Mouse (Mus musculus) gastrocnemius, postnatal 14 days (tissue): ENCODE measurements around the gene Scn2a. TPM values are rescaled to one million over a fixed set of nuclear protein-coding genes. Genes with fewer than 3 reads are reported as not detected.
"Not testable (repeated sequence)": the region's sequence is repeated elsewhere in the genome, so short reads cannot be mapped to it uniquely, and the experiment has no call there.

ENCODE experiments used
- DNase-seq: peaks from one replicate; pipeline ENCODE4 v3.0.0; 2021; ENCODE audit warnings: mixed read lengths
- intact Hi-C: fragments of 180-260 bp; cut with DNase I; formaldehyde crosslinking; loops from one replicate; pipeline ENCODE4 v1.15.1; 2025; ENCODE audit warnings: low total_unique reads
- total RNA-seq, 2 experiments: library from RNA; stranded (reverse); gene quantifications; 2 replicates each; pipeline ENCODE4 v1.2.3; 2021

Scn2a gene
- total RNA-seq, 2 experiments from 2014 or later = 0.55 to 0.94 TPM

- intact Hi-C loops = no loop called here
- no peak for DNase-seq
Observed at GRCm38 (mm10) chr2:65690456-65691184, 70.0 kb downstream of the Scn2a start.

GRCm38 (mm10) chr2:65694485-65694884 is 73.9 kb downstream of the Scn2a start:
- intact Hi-C loops = no loop called here
- DNase-seq = no peak

- DNase-seq = no peak
- intact Hi-C loops = no loop called here
Observed at GRCm38 (mm10) chr2:65695061-65695460, 74.5 kb downstream of the Scn2a start.

GRCm38 (mm10) chr2:65700246-65700645 is 79.7 kb downstream of the Scn2a start:
- intact Hi-C loops = no loop called here
- no peak for DNase-seq

- DNase-seq = no peak
- intact Hi-C loops = no loop called here
Observed at GRCm38 (mm10) chr2:65701175-65701574, 80.6 kb downstream of the Scn2a start.

- intact Hi-C loops = no loop called here
- DNase-seq = no peak
Observed at GRCm38 (mm10) chr2:65722219-65722800, 101.7 kb downstream of the Scn2a start.

- no peak for DNase-seq
- intact Hi-C loops = no loop called here
Observed at GRCm38 (mm10) chr2:65745400-65745799, 124.8 kb downstream of the Scn2a start.

GRCm38 (mm10) chr2:65782442-65782841 is 161.9 kb downstream of the Scn2a start:
- no peak for DNase-seq

GRCm38 (mm10) chr2:65783392-65783791 is 162.8 kb downstream of the Scn2a start:
- DNase-seq = no peak
- intact Hi-C loops = no loop called here

More at GRCm38 (mm10) chr2:65782442-65782841, 161.9 kb downstream of the Scn2a start:
- intact Hi-C loops = no loop called here

GRCm38 (mm10) chr2:65792516-65792915 is 171.9 kb downstream of the Scn2a start:
- intact Hi-C loops = loop anchor here (10.0 kb wide), 2 partner anchors 252 to 392 kb away; no protein-coding TSS in a partner anchor
- no peak for DNase-seq

GRCm38 (mm10) chr2:65793593-65793992 is 173.0 kb downstream of the Scn2a start:
- no peak for DNase-seq
- intact Hi-C loops = loop anchor here (10.0 kb wide), 2 partner anchors 251 to 391 kb away; no protein-coding TSS in a partner anchor

- no peak for DNase-seq
- intact Hi-C loops = no loop called here
Observed at GRCm38 (mm10) chr2:65801054-65801709, 180.6 kb downstream of the Scn2a start.

GRCm38 (mm10) chr2:65806556-65806955 is 186.0 kb downstream of the Scn2a start:
- intact Hi-C loops = no loop called here
- DNase-seq = no peak

GRCm38 (mm10) chr2:65811203-65811602 is 190.6 kb downstream of the Scn2a start:
- DNase-seq, intact Hi-C loops: not testable (repeated sequence)

Other genes starting within 250 kb of the Scn2a start
- under 1 TPM; 0.45 to 0.84 TPM for gene Scn3a, start 53.1 kb upstream of the Scn2a start, total RNA-seq
- gene Csrnp3, start 225.0 kb downstream of the Scn2a start, total RNA-seq = under 1 TPM; 0.18 TPM